Mouse (Mus musculus) mammary gland, adult 2 months (tissue): ENCODE data around the gene Vmn1r224. TPM values are rescaled to one million over a fixed set of nuclear protein-coding genes. Genes with fewer than 3 reads are reported as not detected.

Source experiments
- polyA plus RNA-seq: library from polyadenylated mRNA; depleted of rRNA; stranded (reverse); fragments of >200 nt; gene quantifications from 2 replicates; pipeline ENCODE4 v1.2.3, GENCODE M21; 2012; ENCODE audit warnings: low replicate concordance; rRNA removed

Vmn1r224 gene
- not detected in 2 replicates for polyA plus RNA-seq

DNA sequence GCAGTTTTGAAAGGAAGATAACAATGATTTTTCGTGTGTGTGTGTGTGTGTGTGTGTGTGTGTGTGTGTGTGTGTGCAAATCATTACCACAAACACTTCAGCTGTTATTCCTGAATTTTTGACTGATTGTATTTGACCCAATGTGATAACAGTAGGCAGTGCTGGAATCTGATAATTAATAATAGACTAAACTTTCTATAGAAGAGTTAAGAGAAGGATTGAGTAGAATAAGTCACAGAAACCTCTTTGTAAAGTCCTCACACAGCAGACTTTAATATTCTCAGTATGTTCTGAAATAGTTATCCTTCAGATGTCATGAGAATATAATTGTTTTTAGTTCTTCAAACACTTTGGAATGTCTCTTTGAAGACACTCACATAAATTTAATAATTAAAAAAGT lies at the start of gene Vmn1r224:
Gene Vmn1r224 (plus strand): TSS at position 301 of the 400 bp plus-strand sequence.

Other genes starting within 250 kb of the Vmn1r224 start
- not detected in 2 replicates for gene Fpr-rs6, start 231.0 kb upstream of the Vmn1r224 start, polyA plus RNA-seq
- not detected in 2 replicates for gene Vmn2r105, start 179.1 kb upstream of the Vmn1r224 start, polyA plus RNA-seq
- gene Vmn2r106, start 128.6 kb upstream of the Vmn1r224 start, polyA plus RNA-seq, result not detected in 2 replicates
- not detected in 2 replicates for gene Vmn2r107, start 68.9 kb upstream of the Vmn1r224 start, polyA plus RNA-seq
- gene Vmn2r108, start 67.2 kb downstream of the Vmn1r224 start, polyA plus RNA-seq, result not detected in 2 replicates
- gene Vmn1r225, start 84.0 kb downstream of the Vmn1r224 start, polyA plus RNA-seq, result not detected in 2 replicates
- not detected in 2 replicates for gene Vmn2r109, start 150.6 kb downstream of the Vmn1r224 start, polyA plus RNA-seq
- gene Vmn2r110, start 182.3 kb downstream of the Vmn1r224 start, polyA plus RNA-seq, result not detected in 2 replicates
- gene Fpr-rs3, start 210.7 kb downstream of the Vmn1r224 start, polyA plus RNA-seq, result not detected in 2 replicates